Mouse (Mus musculus): ENCODE measurements around the gene Cox6b1. TPM values are rescaled to one million over a fixed set of nuclear protein-coding genes. Genes with fewer than 3 reads are reported as not detected.

Cox6b1 gene
- polyA plus RNA-seq, 1 experiment from 2014 or later, result 945 TPM

DNA sequence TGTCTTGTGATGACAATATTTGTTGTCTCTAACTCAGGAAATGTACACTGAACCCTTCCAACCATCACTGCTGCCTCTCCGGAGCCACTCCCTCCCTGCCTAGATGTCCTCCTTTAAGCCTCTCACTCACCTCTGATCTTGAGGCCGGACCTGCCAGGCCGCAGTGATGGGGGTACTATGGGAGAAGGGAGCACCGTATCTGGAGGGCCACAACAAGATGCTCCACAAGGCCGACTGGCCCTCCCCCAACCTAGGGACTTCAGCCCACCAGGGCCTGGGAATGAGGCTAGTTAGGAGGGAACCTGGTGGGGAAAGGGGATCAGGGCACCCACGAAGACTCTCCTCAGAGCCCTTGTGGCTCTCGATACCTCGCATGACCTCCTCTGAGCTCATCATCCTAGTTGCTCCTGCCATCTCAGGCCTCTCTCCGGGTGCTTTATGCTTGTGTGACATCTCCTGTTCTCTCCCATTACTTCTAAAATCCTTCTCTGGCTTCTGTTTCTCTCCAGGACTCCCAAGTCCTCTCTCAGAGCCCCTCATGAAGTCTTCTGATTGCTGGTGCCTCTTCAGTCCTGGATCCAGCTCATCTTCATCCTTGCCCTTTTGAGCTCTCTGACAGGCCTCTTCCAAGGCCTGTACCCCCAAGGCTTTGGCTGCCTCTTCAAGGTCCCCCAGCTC, 34.9 kb downstream of the Cox6b1 start:
- Histone ChIP-seq H3K4me2 (ENCODE audit: low read depth, low read length) (no peak overlapping the region), H3K36me3 (ENCODE audit: control insufficient read depth, insufficient read depth, low read length) (no peaks in the 10 kb centered on the region; the same call in 1 of the 2 replicates), H3K27me3 (ENCODE audit: control insufficient read depth, insufficient read depth, low read depth, low read length) (no peaks in the 10 kb centered on the region), H3K4me1 (replicated peaks; ENCODE audit: control insufficient read depth, insufficient read depth, low read length) (peaks cover 22% of the 10 kb centered on the region), H3K4me3 (ENCODE audit: low read length) (no peak overlapping the region), H3K27ac (ENCODE audit: low read length) (no peak overlapping the region), H3K9me3 (ENCODE audit: control insufficient read depth, low read length) (no peaks in the 10 kb centered on the region), H3K9ac (ENCODE audit: low read length) (no peak overlapping the region)
- WGBS, result 81% methylated on average over 9 of the region's 9 CpGs
- no peak for ATAC-seq (ENCODE audit: low read depth)

DNA sequence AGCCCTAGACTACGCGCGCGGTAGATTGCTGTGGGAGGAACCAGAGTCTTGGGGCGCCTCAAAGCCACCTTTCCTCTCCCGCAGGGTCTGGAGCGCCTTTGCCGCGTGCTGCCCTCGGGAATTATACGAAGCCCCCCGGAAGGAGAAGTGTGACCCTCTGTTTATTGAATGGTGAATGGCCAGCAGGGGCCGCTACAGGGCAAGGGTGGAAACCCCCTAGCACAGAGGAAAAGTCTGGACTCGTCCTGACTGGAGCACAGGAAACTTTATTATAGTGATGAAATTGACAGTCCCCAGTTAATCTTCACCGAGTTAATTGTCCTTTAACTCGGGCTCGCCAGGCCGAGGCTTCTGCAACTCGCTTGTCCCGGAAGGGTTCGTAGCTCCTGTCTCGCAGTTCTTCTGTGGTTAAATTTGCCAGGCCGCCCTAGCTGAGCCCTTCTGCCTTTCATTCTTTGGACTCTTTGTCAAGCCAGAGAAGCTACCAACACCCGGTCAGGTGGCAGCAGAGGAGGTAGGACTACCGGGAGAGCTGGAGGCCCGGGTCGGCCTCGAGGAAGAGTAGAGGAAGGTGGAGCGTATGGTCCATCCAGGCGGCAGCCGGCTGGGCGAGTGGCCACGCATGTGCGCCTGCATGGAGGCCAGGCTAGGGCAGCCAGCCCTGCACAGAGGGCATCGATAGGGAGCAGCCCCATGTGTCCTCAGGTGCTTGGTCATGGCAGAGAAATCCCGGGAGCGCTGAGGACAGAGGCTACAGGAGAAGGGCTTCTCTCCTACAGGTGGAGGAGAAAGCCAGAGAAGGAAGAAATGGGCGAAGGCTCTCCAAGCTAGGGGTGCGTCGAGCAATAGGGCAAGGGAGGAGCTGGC, 36.3 kb downstream of the Cox6b1 start:
- 22% methylated on average over 40 of the region's 40 CpGs for WGBS

DNA sequence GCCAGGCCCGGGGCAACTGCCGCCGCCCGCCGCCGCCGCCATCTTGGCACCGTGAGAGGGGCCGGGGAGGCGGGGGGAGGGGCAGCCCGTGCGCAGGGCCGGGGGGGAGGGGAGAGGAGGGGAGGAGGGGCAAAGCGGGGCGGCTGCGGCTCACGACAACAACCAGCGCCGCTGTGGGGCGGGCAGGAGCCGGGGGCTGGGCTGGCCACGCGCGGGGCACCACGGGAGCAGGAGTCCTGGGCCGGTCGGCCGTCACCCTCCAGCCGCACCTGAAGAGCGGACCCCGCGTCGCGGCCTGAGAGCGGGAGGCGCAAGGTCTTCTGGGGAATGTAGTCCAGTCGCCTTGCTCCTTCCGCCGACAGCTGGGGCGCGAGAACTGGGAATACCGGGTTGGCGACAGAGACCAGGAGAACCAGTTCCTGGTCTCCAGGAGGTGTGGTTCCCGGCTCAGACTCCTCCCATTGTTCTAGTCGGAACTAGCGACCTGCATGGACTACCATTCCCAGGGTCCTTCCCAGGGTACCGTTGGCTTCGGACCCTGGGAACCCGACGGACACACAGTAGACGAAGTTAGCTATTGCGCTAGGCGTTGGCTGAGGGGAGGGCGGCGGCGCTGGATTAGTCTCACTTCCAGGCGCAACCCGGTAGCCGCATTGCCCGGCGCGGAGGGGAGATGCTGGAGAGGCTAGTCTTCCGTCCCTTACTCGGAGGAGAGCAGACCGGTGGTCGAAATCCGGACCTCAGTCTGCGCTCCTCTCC, 37.1 kb downstream of the Cox6b1 start, which contains the start of gene Kmt2b:
TSS of gene Kmt2b (minus strand) at position 51 of the 759 bp plus-strand sequence.
- peak within 1 kb of the TSS; percentile 81 for H3K4me2 ChIP-seq (ENCODE audit: low read depth, low read length)
- H3K27ac ChIP-seq (ENCODE audit: low read length), result peak within 1 kb of the TSS; percentile 96
- no peaks in the 10 kb centered on the region for H3K9me3 ChIP-seq (ENCODE audit: control insufficient read depth, low read length)
- H3K27me3 ChIP-seq (ENCODE audit: control insufficient read depth, insufficient read depth, low read depth, low read length), result no peaks in the 10 kb centered on the region
- peak within 1 kb of the TSS; percentile 94 for H3K4me3 ChIP-seq (ENCODE audit: low read length)
- WGBS, result under 1% methylated on average over 54 of the region's 68 CpGs
- peaks cover 17% of the 10 kb centered on the region for H3K36me3 ChIP-seq (ENCODE audit: control insufficient read depth, insufficient read depth, low read length)
- peak; percentile 95 for ATAC-seq (ENCODE audit: low read depth)
- H3K4me1 ChIP-seq (replicated peaks; ENCODE audit: control insufficient read depth, insufficient read depth, low read length), result peaks cover 20% of the 10 kb centered on the region
- H3K9ac ChIP-seq (ENCODE audit: low read length), result peak within 1 kb of the TSS; percentile 99

More for the DNA sequence above, 36.3 kb downstream of the Cox6b1 start:
- Histone ChIP-seq H3K9ac (ENCODE audit: low read length) (peak overlapping the region; percentile 99), H3K9me3 (ENCODE audit: control insufficient read depth, low read length) (no peaks in the 10 kb centered on the region), H3K27ac (ENCODE audit: low read length) (peak overlapping the region; percentile 96), H3K4me1 (replicated peaks; ENCODE audit: control insufficient read depth, insufficient read depth, low read length) (peaks cover 20% of the 10 kb centered on the region), H3K4me2 (ENCODE audit: low read depth, low read length) (peak overlapping the region; percentile 81), H3K27me3 (ENCODE audit: control insufficient read depth, insufficient read depth, low read depth, low read length) (no peaks in the 10 kb centered on the region), H3K36me3 (ENCODE audit: control insufficient read depth, insufficient read depth, low read length) (peaks cover 11% of the 10 kb centered on the region), H3K4me3 (ENCODE audit: low read length) (peak overlapping the region; percentile 94)
- ATAC-seq (ENCODE audit: low read depth), result peak; percentile 66

DNA sequence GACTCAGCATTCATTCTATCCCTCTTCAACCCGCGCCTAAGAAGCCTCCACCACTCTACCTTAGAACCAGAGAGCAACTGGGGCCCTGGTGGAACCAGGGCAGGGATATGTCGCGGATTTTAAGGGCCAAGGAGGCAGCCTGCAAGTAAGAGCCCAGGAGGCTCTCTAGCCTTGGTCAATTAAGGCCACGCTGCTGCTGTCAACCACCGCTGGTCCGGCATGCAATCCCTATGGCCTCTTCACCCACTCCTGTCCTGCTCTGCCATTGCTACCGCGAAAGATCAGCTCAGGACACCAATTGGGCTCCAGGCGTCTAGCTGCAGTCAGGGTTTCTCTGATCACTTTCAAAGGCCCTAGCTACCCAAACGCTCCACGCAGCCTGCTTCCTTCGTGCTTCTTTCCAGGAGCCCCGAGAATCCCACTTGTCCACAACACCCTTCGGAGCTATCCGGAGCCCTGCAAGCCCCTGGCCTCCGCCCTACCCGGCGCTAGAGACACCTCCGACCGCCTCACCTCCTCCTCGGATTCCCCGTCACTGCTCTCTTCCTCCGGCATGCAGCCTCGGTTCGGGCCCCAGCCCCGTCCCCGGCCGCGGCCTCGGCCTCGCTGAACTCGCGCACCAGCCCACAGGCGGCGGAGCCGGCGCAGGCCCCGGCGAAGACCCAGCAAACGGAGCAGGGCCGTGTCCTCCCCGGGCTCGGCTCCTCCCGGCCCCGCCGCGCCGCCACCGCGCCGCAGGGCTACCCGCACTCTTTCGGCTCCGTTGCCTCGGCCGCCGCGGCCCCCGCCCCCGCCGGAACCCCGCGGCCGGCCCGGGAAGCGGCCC, 37.9 kb downstream of the Cox6b1 start:
- no peaks in the 10 kb centered on the region for H3K27me3 ChIP-seq (ENCODE audit: control insufficient read depth, insufficient read depth, low read depth, low read length)
- H3K9ac ChIP-seq (ENCODE audit: low read length), result peak overlapping the region; percentile 99
- H3K4me1 ChIP-seq (replicated peaks; ENCODE audit: control insufficient read depth, insufficient read depth, low read length), result peaks cover 17% of the 10 kb centered on the region
- ATAC-seq (ENCODE audit: low read depth), result peak; percentile 13
- peak overlapping the region; percentile 94 for H3K4me3 ChIP-seq (ENCODE audit: low read length)
- H3K36me3 ChIP-seq (ENCODE audit: control insufficient read depth, insufficient read depth, low read length), result peaks cover 22% of the 10 kb centered on the region
- no peaks in the 10 kb centered on the region for H3K9me3 ChIP-seq (ENCODE audit: control insufficient read depth, low read length)
- H3K27ac ChIP-seq (ENCODE audit: low read length), result peak overlapping the region; percentile 96
- WGBS, result under 1% methylated on average over 56 of the region's 67 CpGs
- H3K4me2 ChIP-seq (ENCODE audit: low read depth, low read length), result peak overlapping the region; percentile 81

DNA sequence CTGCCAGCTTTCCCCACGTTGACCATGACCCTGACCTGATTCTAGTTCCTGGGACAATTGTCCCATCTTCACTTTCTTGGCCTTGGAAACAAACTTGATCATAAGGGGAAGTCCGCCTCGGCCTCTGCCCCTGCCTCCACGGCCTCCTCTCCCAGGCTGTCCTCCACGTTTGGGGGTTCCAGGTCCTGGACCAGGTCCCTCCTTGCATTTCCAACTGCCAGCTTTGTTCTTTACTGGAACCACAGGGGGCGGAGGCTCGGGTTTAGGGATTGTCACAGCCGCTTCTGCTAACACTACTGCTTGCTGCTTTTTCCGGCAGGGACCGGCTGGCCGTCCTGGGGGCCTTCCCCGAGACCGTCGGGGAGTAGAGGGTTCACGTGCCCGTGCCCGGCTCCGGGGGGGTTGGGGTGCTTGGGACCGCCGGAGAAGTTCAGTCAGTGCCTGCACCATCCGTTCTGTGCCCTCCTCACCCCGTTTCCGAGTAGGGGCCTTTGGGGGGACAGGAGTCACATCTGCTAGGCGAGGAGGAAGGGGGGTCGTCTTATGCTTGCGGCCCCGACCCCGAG, 39.4 kb downstream of the Cox6b1 start:
- Histone ChIP-seq H3K27ac (ENCODE audit: low read length) (no peak overlapping the region), H3K4me2 (ENCODE audit: low read depth, low read length) (no peak overlapping the region; the same call in 1 of the 2 replicates), H3K36me3 (ENCODE audit: control insufficient read depth, insufficient read depth, low read length) (peaks cover 36% of the 10 kb centered on the region), H3K27me3 (ENCODE audit: control insufficient read depth, insufficient read depth, low read depth, low read length) (no peaks in the 10 kb centered on the region), H3K9me3 (ENCODE audit: control insufficient read depth, low read length) (no peaks in the 10 kb centered on the region), H3K9ac (ENCODE audit: low read length) (peak overlapping the region; percentile 99; the same call in 1 of the 2 replicates), H3K4me3 (ENCODE audit: low read length) (no peak overlapping the region), H3K4me1 (replicated peaks; ENCODE audit: control insufficient read depth, insufficient read depth, low read length) (peaks cover 16% of the 10 kb centered on the region)
- WGBS, result 88% methylated on average over 28 of the region's 28 CpGs
- ATAC-seq (ENCODE audit: low read depth), result no peak

DNA sequence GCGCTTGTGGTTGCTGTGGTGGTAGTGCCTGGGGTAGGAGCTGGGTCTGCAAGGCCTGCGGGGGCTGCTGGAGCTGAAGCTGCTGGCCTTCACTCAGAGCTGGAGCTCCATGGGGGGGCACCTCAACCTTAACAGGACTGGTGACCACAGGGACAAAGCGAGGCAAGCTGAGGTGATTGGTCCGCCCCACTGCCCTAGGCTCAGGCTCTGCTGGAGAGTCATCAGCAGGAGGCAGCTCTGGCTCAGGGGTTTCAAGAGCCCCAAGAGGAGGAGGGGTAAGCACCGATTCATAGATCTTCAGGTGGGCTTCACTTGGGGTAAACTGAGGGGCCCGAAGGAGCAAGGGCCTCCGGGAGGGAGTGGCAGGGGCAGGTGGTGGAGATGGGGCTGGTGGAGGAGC, 40.8 kb downstream of the Cox6b1 start:
- H3K27ac ChIP-seq (ENCODE audit: low read length), result no peak overlapping the region
- H3K4me1 ChIP-seq (replicated peaks; ENCODE audit: control insufficient read depth, insufficient read depth, low read length), result peaks cover 15% of the 10 kb centered on the region
- H3K36me3 ChIP-seq (ENCODE audit: control insufficient read depth, insufficient read depth, low read length), result peaks cover 47% of the 10 kb centered on the region
- ATAC-seq (ENCODE audit: low read depth), result no peak
- H3K4me3 ChIP-seq (ENCODE audit: low read length), result no peak overlapping the region
- H3K27me3 ChIP-seq (ENCODE audit: control insufficient read depth, insufficient read depth, low read depth, low read length), result no peaks in the 10 kb centered on the region
- WGBS, result 96% methylated on average over 7 of the region's 7 CpGs
- H3K9ac ChIP-seq (ENCODE audit: low read length), result no peak overlapping the region
- no peak overlapping the region for H3K4me2 ChIP-seq (ENCODE audit: low read depth, low read length)
- H3K9me3 ChIP-seq (ENCODE audit: control insufficient read depth, low read length), result no peaks in the 10 kb centered on the region

DNA sequence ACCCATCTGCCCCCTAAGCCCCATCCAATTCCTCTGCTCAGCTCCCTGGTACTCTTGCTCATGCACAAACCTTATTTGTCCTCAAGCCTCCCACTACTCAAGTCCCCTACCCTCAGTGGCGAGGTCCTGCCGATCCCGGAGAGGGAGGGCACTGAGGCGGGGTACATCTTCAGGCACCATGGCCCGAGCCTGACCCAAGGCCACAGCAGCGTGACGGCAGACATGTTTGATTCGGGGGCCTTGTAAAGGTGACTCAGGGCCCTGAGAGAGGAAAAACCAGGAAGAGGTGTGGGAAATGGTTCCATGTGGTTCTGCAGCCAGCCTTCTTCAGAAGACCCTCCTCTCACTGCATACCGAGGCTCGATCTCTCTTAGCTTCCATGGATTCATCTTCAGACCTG, 41.6 kb downstream of the Cox6b1 start:
- Histone ChIP-seq H3K9ac (ENCODE audit: low read length) (no peak overlapping the region), H3K4me2 (ENCODE audit: low read depth, low read length) (no peak overlapping the region), H3K4me1 (replicated peaks; ENCODE audit: control insufficient read depth, insufficient read depth, low read length) (peaks cover 8% of the 10 kb centered on the region), H3K36me3 (ENCODE audit: control insufficient read depth, insufficient read depth, low read length) (peaks cover 55% of the 10 kb centered on the region), H3K4me3 (ENCODE audit: low read length) (no peak overlapping the region), H3K27ac (ENCODE audit: low read length) (no peak overlapping the region), H3K9me3 (ENCODE audit: control insufficient read depth, low read length) (no peaks in the 10 kb centered on the region), H3K27me3 (ENCODE audit: control insufficient read depth, insufficient read depth, low read depth, low read length) (no peaks in the 10 kb centered on the region)
- ATAC-seq (ENCODE audit: low read depth), result no peak
- 88% methylated on average over 10 of the region's 10 CpGs for WGBS

DNA sequence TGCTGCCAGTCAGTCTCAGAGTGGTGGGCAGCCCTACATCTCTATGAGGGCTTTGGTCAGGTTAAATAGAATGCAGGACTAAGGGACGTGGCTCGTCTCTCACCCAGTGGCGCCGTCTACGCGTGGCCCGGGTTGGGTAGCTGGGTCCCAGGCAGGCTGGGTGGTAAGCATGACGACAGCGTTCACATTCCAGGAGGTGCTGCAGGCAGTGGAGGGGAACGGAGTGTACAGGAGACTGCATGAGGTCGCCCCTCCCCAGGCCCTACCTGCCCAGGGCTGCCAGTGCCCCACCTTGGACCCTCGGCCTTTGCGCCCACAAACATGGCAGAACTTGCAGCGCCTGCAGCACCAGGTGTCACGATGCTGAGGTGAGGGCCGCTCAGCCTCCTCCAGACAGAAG, 44.4 kb downstream of the Cox6b1 start:
- Histone ChIP-seq H3K36me3 (ENCODE audit: control insufficient read depth, insufficient read depth, low read length) (peaks cover 83% of the 10 kb centered on the region), H3K9ac (ENCODE audit: low read length) (no peak overlapping the region), H3K27me3 (ENCODE audit: control insufficient read depth, insufficient read depth, low read depth, low read length) (no peaks in the 10 kb centered on the region), H3K9me3 (ENCODE audit: control insufficient read depth, low read length) (no peaks in the 10 kb centered on the region), H3K27ac (ENCODE audit: low read length) (no peak overlapping the region), H3K4me1 (replicated peaks; ENCODE audit: control insufficient read depth, insufficient read depth, low read length) (no peaks in the 10 kb centered on the region), H3K4me3 (ENCODE audit: low read length) (no peak overlapping the region), H3K4me2 (ENCODE audit: low read depth, low read length) (no peak overlapping the region)
- WGBS, result 93% methylated on average over 16 of the region's 16 CpGs
- no peak for ATAC-seq (ENCODE audit: low read depth)

All from lung, embryonic 16.5 days (tissue).